Mouse (Mus musculus) stomach, embryonic 16.5 days (tissue): ENCODE measurements around the gene Hivep1. TPM values are rescaled to one million over a fixed set of nuclear protein-coding genes. Genes with fewer than 3 reads are reported as not detected.

ENCODE experiments used
- ATAC-seq: fragments of 200-750 bp; cut with Nextera tagmentation; 2 replicates; pipeline ENCODE4 v1.8.0; 2017; ENCODE audit warnings: moderate number of reproducible peaks, moderate TSS enrichment; ENCODE audit not compliant: insufficient read depth, low FRiP score
- H3K27ac ChIP-seq: fragments of 300-500 bp; sonication (generic); 2 replicates; pipeline ENCODE4 v1.5.1; 2014; ENCODE audit warnings: low read length
- H3K27me3 ChIP-seq: fragments of 300-500 bp; sonication (generic); 2 replicates; pipeline ENCODE4 v1.6.1; 2014; ENCODE audit warnings: low read length, control low read depth, mixed read lengths; ENCODE audit not compliant: control insufficient read depth, insufficient read depth
- H3K36me3 ChIP-seq: fragments of 300-500 bp; sonication (generic); 2 replicates; pipeline ENCODE4 v1.6.1; 2014; ENCODE audit warnings: low read length; ENCODE audit not compliant: control insufficient read depth, insufficient read depth
- H3K4me1 ChIP-seq: fragments of 300-500 bp; sonication (generic); 2 replicates; pipeline ENCODE4 v1.6.1; 2014; ENCODE audit warnings: low read length, control low read depth, mixed read lengths; ENCODE audit not compliant: control insufficient read depth, insufficient read depth
- H3K4me2 ChIP-seq: fragments of 300-500 bp; sonication (generic); 2 replicates; pipeline ENCODE4 v1.6.1; 2014; ENCODE audit warnings: low read depth, low read length, mixed read lengths
- H3K4me3 ChIP-seq: fragments of 300-500 bp; sonication (generic); replicated peaks from 2 replicates; pipeline ENCODE4 v1.5.1; 2014; ENCODE audit warnings: mild to moderate bottlenecking, low read length
- H3K9ac ChIP-seq: fragments of 300-500 bp; sonication (generic); 2 replicates; pipeline ENCODE4 v1.6.1; 2014; ENCODE audit warnings: low read length
- H3K9me3 ChIP-seq: fragments of 300-500 bp; sonication (generic); replicated peaks from 2 replicates; pipeline ENCODE4 v1.6.1; 2016; ENCODE audit warnings: low read length, control low read depth; ENCODE audit not compliant: control insufficient read depth
- WGBS: fragments of 180-500 bp; shearing (Covaris S2); extraction: QIAGEN DNeasy Blood & Tissue Kit; methylation state at CpG from one replicate; pipeline ENCODE4 v1.1.7; 2014; 5-methylcytosine and 5-hydroxymethylcytosine counted together
- polyA plus RNA-seq: library from polyadenylated mRNA; unstranded; fragments of >200 nt; fragmentation: Nextera tagmentation; extraction: Ambion mirVana; gene quantifications from 2 replicates; pipeline ENCODE4 v1.2.1, GENCODE M21; 2015

Gene Hivep1
- polyA plus RNA-seq, 1 experiment from 2014 or later = 7.0 TPM

GRCm38 (mm10) chr13:42119062-42119461, 67.2 kb downstream of the Hivep1 start:
- no peak overlapping the region for H3K4me3 ChIP-seq
- H3K27ac ChIP-seq = no peak overlapping the region
- H3K4me2 ChIP-seq = no peak overlapping the region
- H3K27me3 ChIP-seq = no peaks in the 10 kb centered on the region
- no peak overlapping the region for H3K9ac ChIP-seq
- no peak for ATAC-seq
- H3K4me1 ChIP-seq = no peaks in the 10 kb centered on the region
- WGBS = 91% methylated on average over 2 of the region's 2 CpGs
- peaks cover 2% of the 10 kb centered on the region; the same call in 1 of the 2 replicates for H3K36me3 ChIP-seq
- no peaks in the 10 kb centered on the region for H3K9me3 ChIP-seq

GRCm38 (mm10) chr13:42121106-42121776, 69.4 kb downstream of the Hivep1 start:
- no peak for ATAC-seq
- no peak overlapping the region for H3K27ac ChIP-seq
- no peaks in the 10 kb centered on the region for H3K4me1 ChIP-seq
- 78% methylated on average over 5 of the region's 5 CpGs for WGBS
- H3K9me3 ChIP-seq = no peaks in the 10 kb centered on the region
- H3K27me3 ChIP-seq = no peaks in the 10 kb centered on the region
- no peak overlapping the region for H3K9ac ChIP-seq
- no peak overlapping the region for H3K4me2 ChIP-seq
- H3K36me3 ChIP-seq = peaks cover 2% of the 10 kb centered on the region; the same call in 1 of the 2 replicates
- no peak overlapping the region for H3K4me3 ChIP-seq

- Histone ChIP-seq H3K9ac (no peak overlapping the region), H3K9me3 (no peaks in the 10 kb centered on the region), H3K36me3 (peaks cover 2% of the 10 kb centered on the region; the same call in 1 of the 2 replicates), H3K4me3 (no peak overlapping the region), H3K27me3 (no peaks in the 10 kb centered on the region), H3K4me2 (no peak overlapping the region), H3K4me1 (no peaks in the 10 kb centered on the region), H3K27ac (no peak overlapping the region)
- ATAC-seq = no peak
- WGBS = 71% methylated on average over 5 of the region's 5 CpGs
These were observed 70.2 kb downstream of the Hivep1 start for GRCm38 (mm10) chr13:42121777-42122682.

DNA sequence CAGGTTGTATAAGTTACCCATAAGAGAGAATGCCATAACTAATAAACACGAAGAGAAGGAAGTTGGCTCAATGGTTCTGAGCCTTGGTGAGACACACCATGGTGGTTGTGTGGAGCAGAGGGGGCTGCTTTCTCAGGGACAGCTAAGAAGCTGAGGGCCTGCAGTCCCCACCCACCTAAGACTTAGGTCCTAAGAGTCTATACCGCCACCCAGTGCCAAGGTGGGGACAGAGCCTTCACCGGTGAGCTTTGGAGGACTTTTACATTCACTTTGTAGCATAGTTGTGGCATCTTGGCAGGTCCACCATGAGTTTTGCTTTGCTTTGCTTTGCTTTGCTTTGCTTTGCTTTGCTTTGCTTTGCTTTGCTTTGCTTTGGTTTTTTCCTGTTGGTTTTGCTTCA, 92.8 kb downstream of the Hivep1 start:
- Histone ChIP-seq H3K9me3 (no peaks in the 10 kb centered on the region), H3K9ac (no peak overlapping the region), H3K4me3 (no peak overlapping the region), H3K27me3 (no peaks in the 10 kb centered on the region), H3K4me2 (no peak overlapping the region), H3K36me3 (no peaks in the 10 kb centered on the region), H3K4me1 (no peaks in the 10 kb centered on the region; the same call in 1 of the 2 replicates), H3K27ac (no peak overlapping the region)
- no peak for ATAC-seq
- 70% methylated on average over 3 of the region's 3 CpGs for WGBS

DNA sequence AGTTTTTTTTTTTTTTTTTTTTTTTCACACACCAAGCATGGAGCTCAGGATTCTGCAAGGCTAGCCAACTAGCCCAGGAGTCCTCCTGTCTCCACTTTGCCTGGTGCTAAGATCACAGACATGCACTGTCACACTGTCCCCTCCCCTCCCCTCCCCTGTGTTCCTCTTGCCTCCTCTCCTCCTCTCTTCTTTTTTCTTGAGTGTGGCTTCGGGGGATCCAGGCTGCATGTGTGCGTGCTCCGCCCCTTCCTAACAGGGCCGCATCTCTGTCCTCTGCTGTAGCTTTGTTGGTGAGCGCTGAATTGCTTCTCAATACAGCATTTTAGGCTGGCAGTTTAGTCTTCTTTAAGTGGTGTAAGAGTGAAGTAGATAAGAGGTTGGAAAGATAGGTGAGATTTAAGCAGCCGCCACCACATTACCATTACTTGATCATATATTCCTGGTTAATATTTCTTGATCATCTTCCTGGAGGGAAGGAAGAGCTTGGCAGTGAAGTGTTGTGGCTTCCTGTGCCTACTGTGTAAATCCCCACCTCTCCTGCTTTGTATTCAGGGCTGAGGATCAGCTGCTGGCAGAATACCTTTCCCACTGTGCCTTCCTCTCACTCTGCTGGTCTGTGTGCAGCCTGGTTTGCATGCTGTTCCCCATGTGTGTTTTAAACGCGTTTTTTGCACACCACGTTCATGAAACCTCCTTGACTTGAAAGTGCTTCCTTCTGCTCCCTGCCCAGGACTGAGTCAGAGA, 97.7 kb downstream of the Hivep1 start:
- ATAC-seq = no peak

DNA sequence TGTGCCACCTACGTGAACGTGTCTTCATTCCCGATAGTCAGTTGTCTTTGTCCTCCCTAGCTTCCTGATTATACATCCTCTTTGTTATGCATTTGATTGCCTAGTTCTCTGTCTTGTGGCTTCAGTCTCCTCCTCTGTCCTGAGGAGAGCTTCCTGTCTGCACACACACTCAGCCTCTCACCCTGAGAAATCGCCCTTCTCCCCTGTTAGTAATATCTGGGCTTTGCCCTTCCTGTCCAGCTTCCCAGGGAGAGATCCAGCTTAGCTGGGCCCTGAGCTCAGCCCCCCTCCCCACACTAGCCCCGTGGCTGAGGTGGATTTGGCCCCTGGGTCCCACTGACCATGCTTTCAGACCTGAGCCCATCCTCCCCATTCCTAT, 98.2 kb downstream of the Hivep1 start:
- Histone ChIP-seq H3K4me3 (no peak overlapping the region), H3K9me3 (no peaks in the 10 kb centered on the region), H3K27ac (peak overlapping the region; percentile 11; the same call in 1 of the 2 replicates), H3K36me3 (no peaks in the 10 kb centered on the region), H3K9ac (no peak overlapping the region), H3K4me2 (no peak overlapping the region), H3K27me3 (no peaks in the 10 kb centered on the region), H3K4me1 (peaks cover 3% of the 10 kb centered on the region; the same call in 1 of the 2 replicates)
- ATAC-seq = no peak
- WGBS = 37% methylated on average over 5 of the region's 5 CpGs

More for the DNA sequence above, 97.7 kb downstream of the Hivep1 start:
- no peak overlapping the region for H3K9ac ChIP-seq
- H3K36me3 ChIP-seq = no peaks in the 10 kb centered on the region
- H3K4me1 ChIP-seq = peaks cover 3% of the 10 kb centered on the region; the same call in 1 of the 2 replicates
- no peaks in the 10 kb centered on the region for H3K27me3 ChIP-seq
- H3K9me3 ChIP-seq = no peaks in the 10 kb centered on the region
- no peak overlapping the region; the same call in 1 of the 2 replicates for H3K27ac ChIP-seq
- WGBS = 48% methylated on average over 9 of the region's 9 CpGs
- H3K4me3 ChIP-seq = no peak overlapping the region
- no peak overlapping the region for H3K4me2 ChIP-seq

- no peaks in the 10 kb centered on the region for H3K27me3 ChIP-seq
- H3K4me1 ChIP-seq = peaks cover 3% of the 10 kb centered on the region; the same call in 1 of the 2 replicates
- peak overlapping the region; percentile 11; the same call in 1 of the 2 replicates for H3K27ac ChIP-seq
- no peaks in the 10 kb centered on the region for H3K9me3 ChIP-seq
- ATAC-seq = no peak
- no peak overlapping the region for H3K9ac ChIP-seq
- no peak overlapping the region for H3K4me3 ChIP-seq
- WGBS = 79% methylated on average over 9 of the region's 9 CpGs
- no peak overlapping the region for H3K4me2 ChIP-seq
- H3K36me3 ChIP-seq = no peaks in the 10 kb centered on the region
These were observed 98.8 kb downstream of the Hivep1 start for GRCm38 (mm10) chr13:42150462-42151127.

DNA sequence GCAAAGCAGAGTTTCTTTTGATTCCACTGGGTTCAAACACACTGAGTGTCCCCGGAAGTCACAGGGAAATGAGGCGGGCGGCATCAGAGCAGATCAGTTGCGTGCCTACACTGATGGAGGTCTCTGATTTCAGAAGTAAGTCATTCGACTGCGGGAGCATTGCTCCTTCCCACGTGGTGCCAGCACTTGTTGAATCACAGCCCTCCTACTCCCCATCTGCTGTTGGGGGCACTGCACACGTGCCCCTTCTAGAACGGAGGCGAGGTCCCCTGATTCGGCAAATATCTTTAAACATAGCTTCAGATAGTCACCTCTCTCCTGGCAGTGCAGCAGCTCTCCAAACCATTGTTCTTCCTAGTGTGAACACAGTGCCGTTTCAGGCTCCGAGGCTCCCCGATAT, 106.4 kb downstream of the Hivep1 start:
- Histone ChIP-seq H3K27ac (no peak overlapping the region), H3K9ac (no peak overlapping the region), H3K4me1 (no peaks in the 10 kb centered on the region), H3K4me2 (no peak overlapping the region), H3K4me3 (no peak overlapping the region), H3K36me3 (no peaks in the 10 kb centered on the region), H3K27me3 (no peaks in the 10 kb centered on the region), H3K9me3 (no peaks in the 10 kb centered on the region)
- 91% methylated on average over 14 of the region's 14 CpGs for WGBS
- no peak for ATAC-seq
